Comparison of ENCODE assay signal across 9 mouse cellular contexts in the genomic region with DNA sequence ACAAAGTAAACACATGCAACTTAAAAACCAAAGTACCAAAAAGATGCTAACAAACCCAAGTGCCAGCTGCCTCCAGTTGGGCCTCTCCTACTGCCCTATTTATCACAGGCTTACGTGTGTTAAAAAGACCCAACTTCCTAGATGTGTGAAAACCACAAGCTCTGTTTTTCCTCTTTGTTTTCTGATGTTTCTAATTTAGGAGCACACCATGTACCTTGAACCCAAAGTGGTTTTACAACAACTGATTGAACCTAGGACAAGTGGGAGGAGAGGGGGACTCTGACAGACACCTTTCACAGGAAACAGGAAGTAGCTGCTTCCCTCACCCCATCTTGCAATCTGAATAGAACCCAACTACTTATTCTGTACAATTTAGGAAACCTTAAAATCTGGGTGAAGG. TPM values are rescaled to one million over a fixed set of nuclear protein-coding genes. Genes with fewer than 3 reads are reported as not detected.
DNase-seq lines count a peak whose midpoint lies in the region; ATAC-seq and TF ChIP-seq lines count a peak whose summit lies in the region.
"Had no signal": no experiment of that assay in that cellular context is flagged by ENCODE, and none has a peak within 500 bp of the region (broad histone marks: within the 10 kb centered on the region; RNA-seq: fewer than 3 reads in every experiment).

No protein-coding gene starts in this region.

- H3K4me1 ChIP-seq in ES-Bruce4 (ENCODE audit: control insufficient read depth, insufficient read depth, low read length), result peaks cover 2% of the 10 kb centered on the region
- H3K4me1 ChIP-seq in small intestine, adult 2 months (ENCODE audit: control insufficient read depth, insufficient read depth, insufficient read length, low read length), result peaks cover 20% of the 10 kb centered on the region; the same call in 1 of the 2 replicates
- peaks cover 25% of the 10 kb centered on the region for H3K4me1 ChIP-seq in midbrain, embryonic 13.5 days (replicated peaks)
- no peaks in the 10 kb centered on the region for H3K4me1 ChIP-seq in midbrain, postnatal 0 days (ENCODE audit: insufficient read depth, low read length)
- H3K4me1 ChIP-seq: embryonic facial prominence, embryonic 13.5 days had no signal

- peak overlapping the region; percentile 52 for H3K27ac ChIP-seq in ES-Bruce4 (ENCODE audit: insufficient read depth, low read length)
- H3K27ac ChIP-seq in small intestine, adult 2 months (ENCODE audit: insufficient read depth, low read depth, low read length), result peak overlapping the region; percentile 95
- no peak overlapping the region for H3K27ac ChIP-seq in midbrain, embryonic 13.5 days
- H3K27ac ChIP-seq in midbrain, postnatal 0 days (ENCODE audit: low read depth, low read length), result no peak overlapping the region
- H3K27ac ChIP-seq: embryonic facial prominence, embryonic 13.5 days had no signal

- DNase-seq in kidney, adult 9 months, result peak; percentile 79
- no peak for DNase-seq in kidney, postnatal 4 days
- no peak for DNase-seq in midbrain, postnatal 0 days (ENCODE audit: low spot score)
- no peak for DNase-seq in embryo, embryonic 10.5 days (ENCODE audit: low spot score)

- TF ChIP-seq POLR2A in ES-Bruce4 (IDR thresholded peaks at IDR 0.05; ENCODE audit: insufficient read depth, low read length), result no peak
- TF ChIP-seq POLR2A in small intestine, adult 2 months (IDR thresholded peaks at IDR 0.05; ENCODE audit: low read depth, low read length), result no peak

- peaks cover 73% of the 10 kb centered on the region for H3K36me3 ChIP-seq in ES-Bruce4 (ENCODE audit: control insufficient read depth, insufficient read depth, low read length, poor library complexity, severe bottlenecking)
- peaks cover 23% of the 10 kb centered on the region for H3K36me3 ChIP-seq in small intestine, adult 2 months (ENCODE audit: control insufficient read depth, insufficient read depth, low read length)
- peaks cover 63% of the 10 kb centered on the region for H3K36me3 ChIP-seq in midbrain, embryonic 13.5 days
- H3K36me3 ChIP-seq in midbrain, postnatal 0 days (ENCODE audit: insufficient read depth, low read length), result peaks cover 30% of the 10 kb centered on the region

- no peak overlapping the region for H3K4me3 ChIP-seq in ES-Bruce4 (ENCODE audit: low read depth, low read length)
- H3K4me3 ChIP-seq in small intestine, adult 2 months (ENCODE audit: low read depth, low read length), result no peak overlapping the region
- no peak overlapping the region for H3K4me3 ChIP-seq in midbrain, embryonic 13.5 days (replicated peaks)
- no peak overlapping the region for H3K4me3 ChIP-seq in midbrain, postnatal 0 days (ENCODE audit: low read depth, low read length)
- H3K4me3 ChIP-seq: embryonic facial prominence, embryonic 13.5 days had no signal

- no peak overlapping the region for H3K4me2 ChIP-seq in midbrain, embryonic 13.5 days (replicated peaks)
- no peak overlapping the region for H3K4me2 ChIP-seq in midbrain, postnatal 0 days (ENCODE audit: low read depth, low read length, poor library complexity, severe bottlenecking)
- H3K4me2 ChIP-seq: embryonic facial prominence, embryonic 13.5 days had no signal

- H3K9ac ChIP-seq in ES-Bruce4 (ENCODE audit: low read depth, poor library complexity, severe bottlenecking), result no peak overlapping the region
- no peak overlapping the region for H3K9ac ChIP-seq in midbrain, embryonic 13.5 days (replicated peaks)
- no peak overlapping the region for H3K9ac ChIP-seq in midbrain, postnatal 0 days (replicated peaks; ENCODE audit: low read length, poor library complexity, severe bottlenecking)
- H3K9ac ChIP-seq: embryonic facial prominence, embryonic 13.5 days had no signal

- WGBS in small intestine, adult 2 months, result 14% methylated on average over 1 of the region's 1 CpGs
- 94% methylated on average over 1 of the region's 1 CpGs for WGBS in midbrain, embryonic 13.5 days
- WGBS in midbrain, postnatal 0 days, result 93% methylated on average over 1 of the region's 1 CpGs

- H3K27me3 ChIP-seq in ES-Bruce4 (ENCODE audit: control insufficient read depth, insufficient read depth, low read length, poor library complexity, severe bottlenecking), result no peaks in the 10 kb centered on the region
- no peaks in the 10 kb centered on the region for H3K27me3 ChIP-seq in small intestine, adult 2 months (ENCODE audit: control insufficient read depth, insufficient read depth, low read length)
- peaks cover 30% of the 10 kb centered on the region for H3K27me3 ChIP-seq in midbrain, embryonic 13.5 days
- no peaks in the 10 kb centered on the region for H3K27me3 ChIP-seq in midbrain, postnatal 0 days (ENCODE audit: insufficient read depth, low read length)
- H3K27me3 ChIP-seq: embryonic facial prominence, embryonic 13.5 days had no signal

- peak; percentile 82 for ATAC-seq in granulocyte monocyte progenitor cell, adult 5-6 weeks (replicated peaks; ENCODE audit: poor library complexity, severe bottlenecking)
- ATAC-seq in midbrain, embryonic 13.5 days, result no peak
- ATAC-seq in midbrain, postnatal 0 days (ENCODE audit: low FRiP score), result no peak

- no peak for TF ChIP-seq EP300 in ES-Bruce4 (IDR thresholded peaks at IDR 0.05; ENCODE audit: insufficient read depth, low read depth, low read length)

- TF ChIP-seq CTCF in ES-Bruce4 (IDR thresholded peaks at IDR 0.05; ENCODE audit: low read depth, low read length), result no peak
- TF ChIP-seq CTCF in small intestine, adult 2 months (IDR thresholded peaks at IDR 0.05; ENCODE audit: extremely low read depth, insufficient read length, insufficient replicate concordance, low read depth, low read length), result no peak
- no peak for TF ChIP-seq CTCF in midbrain, postnatal 0 days (IDR thresholded peaks at IDR 0.05)

- H3K9me3 ChIP-seq in ES-Bruce4 (replicated peaks; ENCODE audit: control insufficient read depth, insufficient read depth, low read length, poor library complexity, severe bottlenecking), result no peaks in the 10 kb centered on the region
- H3K9me3 ChIP-seq in midbrain, embryonic 13.5 days, result no peaks in the 10 kb centered on the region
- no peaks in the 10 kb centered on the region for H3K9me3 ChIP-seq in midbrain, postnatal 0 days (ENCODE audit: low read length)
- H3K9me3 ChIP-seq: embryonic facial prominence, embryonic 13.5 days had no signal

RNA-seq across cellular contexts. Expression of a gene that starts 23.3 kb away (rescaled TPM):
- 256 and 263 TPM in 2 replicates for polyA plus RNA-seq in ES-Bruce4 (2011; ENCODE audit: insufficient read depth, insufficient read length, low read depth, missing spikeins)
- 131 and 137 TPM in 2 replicates for total RNA-seq in granulocyte monocyte progenitor cell, adult 5-6 weeks (2014; fragmentation: Nextera tagmentation)
- total RNA-seq in granulocyte monocyte progenitor cell, adult 5-6 weeks (2017), result 409 and 421 TPM in 2 replicates
- polyA plus RNA-seq in small intestine, adult 2 months (2012; rRNA removed), result 9.8 and 15.0 TPM in 2 replicates
- polyA plus RNA-seq in midbrain, embryonic 13.5 days (2015; fragmentation: Nextera tagmentation; extraction: Ambion mirVana), result 267 and 272 TPM in 2 replicates
- 84.6 and 98.2 TPM in 2 replicates for total RNA-seq in midbrain, postnatal 0 days (2014; rRNA removed)
- 195 and 199 TPM in 2 replicates for polyA plus RNA-seq in midbrain, postnatal 0 days (2015; fragmentation: Nextera tagmentation; extraction: Ambion mirVana)

RNA-seq across cellular contexts. Expression of a gene that starts 36.4 kb away (rescaled TPM):
- 48.3 and 51.2 TPM in 2 replicates for polyA plus RNA-seq in ES-Bruce4 (2011; ENCODE audit: insufficient read depth, insufficient read length, low read depth, missing spikeins)
- total RNA-seq in granulocyte monocyte progenitor cell, adult 5-6 weeks (2014; fragmentation: Nextera tagmentation), result 42.3 and 57.9 TPM in 2 replicates
- total RNA-seq in granulocyte monocyte progenitor cell, adult 5-6 weeks (2017), result 20.9 and 40.7 TPM in 2 replicates
- 23.3 and 60.6 TPM in 2 replicates for polyA plus RNA-seq in small intestine, adult 2 months (2012; rRNA removed)
- polyA plus RNA-seq in midbrain, embryonic 13.5 days (2015; fragmentation: Nextera tagmentation; extraction: Ambion mirVana), result 18.2 and 22.1 TPM in 2 replicates
- total RNA-seq in midbrain, postnatal 0 days (2014; rRNA removed), result 38.4 and 41.1 TPM in 2 replicates
- 9.2 and 9.7 TPM in 2 replicates for polyA plus RNA-seq in midbrain, postnatal 0 days (2015; fragmentation: Nextera tagmentation; extraction: Ambion mirVana)

RNA-seq across cellular contexts. Expression of a gene that starts 56.1 kb away (rescaled TPM):
- polyA plus RNA-seq in ES-Bruce4 (2011; ENCODE audit: insufficient read depth, insufficient read length, low read depth, missing spikeins), result 38.5 and 38.7 TPM in 2 replicates
- 0.53 and 1.1 TPM in 2 replicates for total RNA-seq in granulocyte monocyte progenitor cell, adult 5-6 weeks (2014; fragmentation: Nextera tagmentation)
- 1.3 and 2.2 TPM in 2 replicates for total RNA-seq in granulocyte monocyte progenitor cell, adult 5-6 weeks (2017)
- 8.3 and 50.9 TPM in 2 replicates for polyA plus RNA-seq in small intestine, adult 2 months (2012; rRNA removed)
- polyA plus RNA-seq in midbrain, embryonic 13.5 days (2015; fragmentation: Nextera tagmentation; extraction: Ambion mirVana), result 23.1 and 25.5 TPM in 2 replicates
- total RNA-seq in midbrain, postnatal 0 days (2014; rRNA removed), result 45.1 and 50.6 TPM in 2 replicates
- polyA plus RNA-seq in midbrain, postnatal 0 days (2015; fragmentation: Nextera tagmentation; extraction: Ambion mirVana), result 38.9 and 39.0 TPM in 2 replicates

Comparison
In these comparisons a context has a peak if more than half of its experiments do, and no peak if none do; other contexts are left out.
1. H3K27ac ChIP-seq: peak in ES-Bruce4 (single experiment) and small intestine, adult 2 months (single experiment); none in midbrain, embryonic 13.5 days (single experiment) and midbrain, postnatal 0 days (single experiment).
2. RNA of a gene that starts 23.3 kb away (polyA plus RNA-seq): 267 to 272 TPM in midbrain, embryonic 13.5 days, 256 to 263 TPM in ES-Bruce4 and 195 to 199 TPM in midbrain, postnatal 0 days; 9.8 to 15.0 TPM in small intestine, adult 2 months; every median in the first group is over 10 times any median in the second.